Mouse (Mus musculus) midbrain, embryonic 12.5 days (tissue): Measurements from ENCODE around the gene Fn1. TPM values are rescaled to one million over a fixed set of nuclear protein-coding genes. Genes with fewer than 3 reads are reported as not detected.

ENCODE experiments used
- ATAC-seq: fragments of 200-750 bp; cut with Nextera tagmentation; 2 replicates; pipeline ENCODE4 v1.8.0; 2017; ENCODE audit warnings: low read depth, moderate TSS enrichment, moderate library complexity; ENCODE audit not compliant: low FRiP score
- H3K27ac ChIP-seq: fragments of 300-500 bp; sonication (generic); replicated peaks from 2 replicates; pipeline ENCODE4 v1.5.1; 2016; ENCODE audit warnings: mild to moderate bottlenecking
- H3K27me3 ChIP-seq: fragments of 300-500 bp; sonication (generic); 2 replicates; pipeline ENCODE4 v1.6.1; 2016; ENCODE audit warnings: mild to moderate bottlenecking
- H3K36me3 ChIP-seq: fragments of 300-500 bp; sonication (generic); 2 replicates; pipeline ENCODE4 v1.6.1; 2016
- H3K4me1 ChIP-seq: fragments of 300-500 bp; sonication (generic); 2 replicates; pipeline ENCODE4 v1.6.1; 2016
- H3K4me2 ChIP-seq: fragments of 300-500 bp; sonication (generic); replicated peaks from 2 replicates; pipeline ENCODE4 v1.6.1; 2016; ENCODE audit warnings: mild to moderate bottlenecking, moderate library complexity
- H3K4me3 ChIP-seq: fragments of 300-500 bp; sonication (generic); 2 replicates; pipeline ENCODE4 v1.5.1; 2016; ENCODE audit warnings: mild to moderate bottlenecking
- H3K9ac ChIP-seq: fragments of 300-500 bp; sonication (generic); replicated peaks from 2 replicates; pipeline ENCODE4 v1.6.1; 2016; ENCODE audit warnings: mild to moderate bottlenecking, moderate library complexity
- H3K9me3 ChIP-seq: fragments of 300-500 bp; sonication (generic); 2 replicates; pipeline ENCODE4 v1.6.1; 2016; ENCODE audit warnings: mild to moderate bottlenecking
- WGBS: fragments of 180-500 bp; shearing (Covaris S2); methylation state at CpG from one replicate; pipeline ENCODE4 v1.1.7; 2016; 5-methylcytosine and 5-hydroxymethylcytosine counted together
- polyA plus RNA-seq: library from polyadenylated mRNA; unstranded; fragments of >200 nt; fragmentation: Nextera tagmentation; extraction: Ambion mirVana; gene quantifications from 2 replicates; pipeline ENCODE4 v1.2.1, GENCODE M21; 2016

The Fn1 gene
- polyA plus RNA-seq, 1 experiment from 2014 or later: 108 TPM

- no peak overlapping the region for H3K27ac ChIP-seq
- no peak overlapping the region for H3K4me3 ChIP-seq
- H3K36me3 ChIP-seq: peaks cover 41% of the 10 kb centered on the region
- no peak overlapping the region for H3K4me2 ChIP-seq
- 90% methylated on average over 5 of the region's 5 CpGs for WGBS
- H3K4me1 ChIP-seq: 0 out of 2 replicates have a peak, but pooled peaks cover 3% of the 10 kb centered on the region
- H3K27me3 ChIP-seq: peaks cover 42% of the 10 kb centered on the region
- ATAC-seq: no peak
- no peaks in the 10 kb centered on the region for H3K9me3 ChIP-seq
- H3K9ac ChIP-seq: no peak overlapping the region
Measured at GRCm38 (mm10) chr1:71646774-71647173, 6.2 kb downstream of the Fn1 start.

GRCm38 (mm10) chr1:71645999-71646398 is 7.0 kb downstream of the Fn1 start:
- ATAC-seq: no peak
- no peak overlapping the region for H3K9ac ChIP-seq
- H3K4me3 ChIP-seq: no peak overlapping the region
- no peak overlapping the region for H3K4me2 ChIP-seq
- no peaks in the 10 kb centered on the region for H3K4me1 ChIP-seq
- peaks cover 38% of the 10 kb centered on the region for H3K27me3 ChIP-seq
- H3K27ac ChIP-seq: no peak overlapping the region
- WGBS: 66% methylated on average over 3 of the region's 3 CpGs
- peaks cover 45% of the 10 kb centered on the region for H3K36me3 ChIP-seq
- H3K9me3 ChIP-seq: no peaks in the 10 kb centered on the region

- WGBS: 95% methylated on average over 13 of the region's 13 CpGs
- H3K9ac ChIP-seq: no peak overlapping the region
- no peak overlapping the region for H3K4me3 ChIP-seq
- H3K4me1 ChIP-seq: no peaks in the 10 kb centered on the region
- peaks cover 33% of the 10 kb centered on the region for H3K27me3 ChIP-seq
- H3K27ac ChIP-seq: no peak overlapping the region
- no peak overlapping the region for H3K4me2 ChIP-seq
- no peaks in the 10 kb centered on the region for H3K9me3 ChIP-seq
- no peak for ATAC-seq
- peaks cover 44% of the 10 kb centered on the region for H3K36me3 ChIP-seq
Measured at GRCm38 (mm10) chr1:71645466-71645865, 7.5 kb downstream of the Fn1 start.

GRCm38 (mm10) chr1:71642794-71643193 is 10.2 kb downstream of the Fn1 start:
- peaks cover 22% of the 10 kb centered on the region for H3K27me3 ChIP-seq
- H3K9ac ChIP-seq: no peak overlapping the region
- no peaks in the 10 kb centered on the region for H3K4me1 ChIP-seq
- H3K36me3 ChIP-seq: peaks cover 40% of the 10 kb centered on the region
- H3K27ac ChIP-seq: no peak overlapping the region
- no peaks in the 10 kb centered on the region for H3K9me3 ChIP-seq
- no peak for ATAC-seq
- WGBS: 97% methylated on average over 10 of the region's 10 CpGs
- H3K4me2 ChIP-seq: no peak overlapping the region
- no peak overlapping the region for H3K4me3 ChIP-seq

GRCm38 (mm10) chr1:71641206-71641605 is 11.8 kb downstream of the Fn1 start:
- H3K9me3 ChIP-seq: no peaks in the 10 kb centered on the region
- H3K4me1 ChIP-seq: no peaks in the 10 kb centered on the region
- ATAC-seq: no peak
- H3K4me3 ChIP-seq: no peak overlapping the region
- no peak overlapping the region for H3K4me2 ChIP-seq
- peaks cover 41% of the 10 kb centered on the region for H3K36me3 ChIP-seq
- 69% methylated on average over 11 of the region's 11 CpGs for WGBS
- H3K9ac ChIP-seq: no peak overlapping the region
- no peak overlapping the region for H3K27ac ChIP-seq
- peaks cover 19% of the 10 kb centered on the region for H3K27me3 ChIP-seq

- H3K27ac ChIP-seq: no peak overlapping the region
- no peak overlapping the region for H3K9ac ChIP-seq
- no peaks in the 10 kb centered on the region for H3K4me1 ChIP-seq
- H3K4me2 ChIP-seq: no peak overlapping the region
- peaks cover 20% of the 10 kb centered on the region; the same call in 1 of the 2 replicates for H3K27me3 ChIP-seq
- no peaks in the 10 kb centered on the region for H3K9me3 ChIP-seq
- ATAC-seq: no peak
- no peak overlapping the region for H3K4me3 ChIP-seq
- H3K36me3 ChIP-seq: peaks cover 46% of the 10 kb centered on the region
- 95% methylated on average over 8 of the region's 8 CpGs for whole genome bisulfite sequencing
Measured at GRCm38 (mm10) chr1:71640157-71640556, 12.8 kb downstream of the Fn1 start.

GRCm38 (mm10) chr1:71636665-71637064 is 16.3 kb downstream of the Fn1 start:
- Histone ChIP-seq H3K4me3 (no peak overlapping the region), H3K27me3 (peaks cover 8% of the 10 kb centered on the region; the same call in 1 of the 2 replicates), H3K4me2 (no peak overlapping the region), H3K4me1 (no peaks in the 10 kb centered on the region), H3K36me3 (peaks cover 26% of the 10 kb centered on the region), H3K9me3 (no peaks in the 10 kb centered on the region), H3K27ac (no peak overlapping the region), H3K9ac (no peak overlapping the region)
- no peak for ATAC-seq
- 98% methylated on average over 4 of the region's 4 CpGs for WGBS

- no peak for ATAC-seq
- peaks cover 23% of the 10 kb centered on the region for H3K36me3 ChIP-seq
- 88% methylated on average over 5 of the region's 5 CpGs for WGBS
- no peak overlapping the region for H3K9ac ChIP-seq
- H3K9me3 ChIP-seq: no peaks in the 10 kb centered on the region
- no peak overlapping the region for H3K4me2 ChIP-seq
- H3K27me3 ChIP-seq: peaks cover 8% of the 10 kb centered on the region; the same call in 1 of the 2 replicates
- H3K27ac ChIP-seq: no peak overlapping the region
- H3K4me1 ChIP-seq: no peaks in the 10 kb centered on the region
- H3K4me3 ChIP-seq: no peak overlapping the region
Measured at GRCm38 (mm10) chr1:71636116-71636515, 16.9 kb downstream of the Fn1 start.

- no peaks in the 10 kb centered on the region for H3K9me3 ChIP-seq
- 94% methylated on average over 10 of the region's 10 CpGs for WGBS
- no peaks in the 10 kb centered on the region for H3K4me1 ChIP-seq
- H3K4me3 ChIP-seq: no peak overlapping the region
- H3K36me3 ChIP-seq: peaks cover 23% of the 10 kb centered on the region
- ATAC-seq: no peak
- no peak overlapping the region for H3K4me2 ChIP-seq
- no peak overlapping the region for H3K27ac ChIP-seq
- peaks cover 8% of the 10 kb centered on the region; the same call in 1 of the 2 replicates for H3K27me3 ChIP-seq
- no peak overlapping the region for H3K9ac ChIP-seq
Measured at GRCm38 (mm10) chr1:71635101-71636014, 17.6 kb downstream of the Fn1 start.

- Histone ChIP-seq H3K4me3 (no peak overlapping the region), H3K4me1 (no peaks in the 10 kb centered on the region), H3K9me3 (no peaks in the 10 kb centered on the region), H3K9ac (no peak overlapping the region), H3K36me3 (peaks cover 29% of the 10 kb centered on the region), H3K4me2 (no peak overlapping the region), H3K27me3 (peaks cover 10% of the 10 kb centered on the region), H3K27ac (no peak overlapping the region)
- 88% methylated on average over 6 of the region's 6 CpGs for WGBS
- no peak for ATAC-seq
Measured at GRCm38 (mm10) chr1:71634471-71634981, 18.5 kb downstream of the Fn1 start.

- H3K36me3 ChIP-seq: peaks cover 43% of the 10 kb centered on the region
Measured at GRCm38 (mm10) chr1:71632387-71632786, 20.6 kb downstream of the Fn1 start.

GRCm38 (mm10) chr1:71631811-71632210 is 21.2 kb downstream of the Fn1 start:
- no peak overlapping the region for H3K4me3 ChIP-seq
- 84% methylated on average over 6 of the region's 6 CpGs for WGBS
- H3K36me3 ChIP-seq: peaks cover 45% of the 10 kb centered on the region
- no peak overlapping the region for H3K27ac ChIP-seq
- H3K9me3 ChIP-seq: no peaks in the 10 kb centered on the region
- no peak overlapping the region for H3K9ac ChIP-seq
- ATAC-seq: no peak
- no peak overlapping the region for H3K4me2 ChIP-seq
- H3K4me1 ChIP-seq: no peaks in the 10 kb centered on the region
- peaks cover 23% of the 10 kb centered on the region for H3K27me3 ChIP-seq

More at GRCm38 (mm10) chr1:71632387-71632786, 20.6 kb downstream of the Fn1 start:
- no peak overlapping the region for H3K4me3 ChIP-seq
- H3K27ac ChIP-seq: no peak overlapping the region
- WGBS: 81% methylated on average over 10 of the region's 10 CpGs
- no peak for ATAC-seq
- no peaks in the 10 kb centered on the region for H3K9me3 ChIP-seq
- H3K9ac ChIP-seq: no peak overlapping the region
- no peak overlapping the region for H3K4me2 ChIP-seq
- H3K4me1 ChIP-seq: no peaks in the 10 kb centered on the region
- peaks cover 20% of the 10 kb centered on the region for H3K27me3 ChIP-seq
